Mouse (Mus musculus) forebrain, embryonic 14.5 days (tissue): ENCODE results near the gene Gstp2. TPM values are rescaled to one million over a fixed set of nuclear protein-coding genes. Genes with fewer than 3 reads are reported as not detected.

Experiments
- ATAC-seq: fragments of 200-750 bp; cut with Nextera tagmentation; 2 replicates; pipeline ENCODE4 v1.8.0; 2017; ENCODE audit warnings: mild to moderate bottlenecking, moderate library complexity
- DNase-seq: peaks from one replicate; pipeline ENCODE4 v3.0.0-alpha.2; 2015; ENCODE audit warnings: low spot score
- H3K27ac ChIP-seq: fragments of 300-500 bp; sonication (generic); 2 replicates; pipeline ENCODE4 v1.5.1; 2014; ENCODE audit warnings: low read depth, mild to moderate bottlenecking, control low read depth, low read length, moderate library complexity
- H3K27me3 ChIP-seq: fragments of 300-500 bp; sonication (generic); replicated peaks from 2 replicates; pipeline ENCODE4 v1.6.1; 2014; ENCODE audit warnings: low read length, control low read depth, mixed read lengths; ENCODE audit not compliant: control insufficient read depth, insufficient read depth
- H3K36me3 ChIP-seq: fragments of 300-500 bp; sonication (generic); 2 replicates; pipeline ENCODE4 v1.6.1; 2014; ENCODE audit warnings: low read length, control low read depth; ENCODE audit not compliant: control insufficient read depth, insufficient read depth
- H3K4me1 ChIP-seq: fragments of 300-500 bp; sonication (generic); 2 replicates; pipeline ENCODE4 v1.6.1; 2014; ENCODE audit warnings: antibody characterized with exemption, low read length, control low read depth; ENCODE audit not compliant: control insufficient read depth, insufficient read depth
- H3K4me2 ChIP-seq: fragments of 300-500 bp; sonication (generic); 2 replicates; pipeline ENCODE4 v1.6.1; 2014; ENCODE audit warnings: mild to moderate bottlenecking, control low read depth, low read length
- H3K4me3 ChIP-seq: fragments of 300-500 bp; sonication (generic); 2 replicates; pipeline ENCODE4 v1.5.1; 2014; ENCODE audit warnings: low read depth, low read length, control low read depth
- H3K9ac ChIP-seq: fragments of 300-500 bp; sonication (generic); 2 replicates; pipeline ENCODE4 v1.6.1; 2014; ENCODE audit warnings: mild to moderate bottlenecking, low read length, control low read depth, moderate library complexity
- H3K9me3 ChIP-seq: fragments of 300-500 bp; sonication (generic); replicated peaks from 2 replicates; pipeline ENCODE4 v1.6.1; 2016; ENCODE audit warnings: low read length, control low read depth, mixed read lengths; ENCODE audit not compliant: control insufficient read depth
- WGBS: fragments of 180-500 bp; shearing (Covaris S2); extraction: QIAGEN DNeasy Blood & Tissue Kit; methylation state at CpG from one replicate; pipeline ENCODE4 v1.1.7; 2014; 5-methylcytosine and 5-hydroxymethylcytosine counted together
- polyA plus RNA-seq: library from polyadenylated mRNA; unstranded; fragments of >200 nt; fragmentation: Nextera tagmentation; extraction: Ambion mirVana; gene quantifications from 2 replicates; pipeline ENCODE4 v1.2.1, GENCODE M21; 2014

Gstp2 gene
- polyA plus RNA-seq, 1 experiment from 2014 or later: 1.2 TPM

- no peaks in the 10 kb centered on the region for H3K27me3 ChIP-seq
- WGBS: 84% methylated on average over 5 of the region's 5 CpGs
- no peak overlapping the region for H3K4me3 ChIP-seq
- H3K4me2 ChIP-seq: no peak overlapping the region
- H3K9me3 ChIP-seq: no peaks in the 10 kb centered on the region
- no peaks in the 10 kb centered on the region for H3K4me1 ChIP-seq
- DNase-seq (no peak), ATAC-seq (no peak)
- no peak overlapping the region for H3K9ac ChIP-seq
- no peak overlapping the region for H3K27ac ChIP-seq
- no peaks in the 10 kb centered on the region for H3K36me3 ChIP-seq
Measured at GRCm38 (mm10) chr19:4087090-4087489, 41.3 kb upstream of the Gstp2 start.

- Histone ChIP-seq H3K27ac (no peak overlapping the region), H3K4me1 (no peaks in the 10 kb centered on the region), H3K4me2 (no peak overlapping the region), H3K4me3 (no peak overlapping the region), H3K36me3 (no peaks in the 10 kb centered on the region), H3K9ac (no peak overlapping the region), H3K27me3 (no peaks in the 10 kb centered on the region), H3K9me3 (no peaks in the 10 kb centered on the region)
- ATAC-seq (no peak), DNase-seq (no peak)
- 91% methylated on average over 15 of the region's 15 CpGs for WGBS
Measured at GRCm38 (mm10) chr19:4086156-4086555, 40.3 kb upstream of the Gstp2 start.

GRCm38 (mm10) chr19:4084984-4085383 lies 39.2 kb upstream of the Gstp2 start:
- H3K4me2 ChIP-seq: no peak overlapping the region
- H3K9me3 ChIP-seq: no peaks in the 10 kb centered on the region
- H3K27ac ChIP-seq: no peak overlapping the region
- DNase-seq (no peak), ATAC-seq (no peak)
- H3K4me3 ChIP-seq: no peak overlapping the region
- no peaks in the 10 kb centered on the region for H3K27me3 ChIP-seq
- WGBS: 75% methylated on average over 1 of the region's 1 CpGs
- no peaks in the 10 kb centered on the region for H3K4me1 ChIP-seq
- no peak overlapping the region for H3K9ac ChIP-seq
- no peaks in the 10 kb centered on the region for H3K36me3 ChIP-seq

- H3K9me3 ChIP-seq: no peaks in the 10 kb centered on the region
Measured at GRCm38 (mm10) chr19:4083826-4084225, 38.0 kb upstream of the Gstp2 start.

GRCm38 (mm10) chr19:4083316-4083715 lies 37.5 kb upstream of the Gstp2 start:
- H3K4me3 ChIP-seq: no peak overlapping the region
- H3K9ac ChIP-seq: no peak overlapping the region
- H3K4me1 ChIP-seq: no peaks in the 10 kb centered on the region
- H3K36me3 ChIP-seq: no peaks in the 10 kb centered on the region
- no peaks in the 10 kb centered on the region for H3K27me3 ChIP-seq
- ATAC-seq: no peak
- WGBS: 63% methylated on average over 7 of the region's 7 CpGs
- DNase-seq: no peak
- H3K27ac ChIP-seq: no peak overlapping the region
- no peak overlapping the region for H3K4me2 ChIP-seq
- no peaks in the 10 kb centered on the region for H3K9me3 ChIP-seq

More at GRCm38 (mm10) chr19:4083826-4084225, 38.0 kb upstream of the Gstp2 start:
- Histone ChIP-seq H3K4me1 (no peaks in the 10 kb centered on the region), H3K4me2 (no peak overlapping the region), H3K9ac (no peak overlapping the region), H3K27ac (no peak overlapping the region), H3K36me3 (no peaks in the 10 kb centered on the region), H3K27me3 (no peaks in the 10 kb centered on the region), H3K4me3 (no peak overlapping the region)
- ATAC-seq (no peak), DNase-seq (no peak)
- WGBS: 31% methylated on average over 7 of the region's 8 CpGs

- no peak for DNase-seq
- WGBS: 81% methylated on average over 11 of the region's 11 CpGs
- Histone ChIP-seq H3K27ac (no peak overlapping the region), H3K4me2 (no peak overlapping the region), H3K9me3 (no peaks in the 10 kb centered on the region), H3K27me3 (no peaks in the 10 kb centered on the region), H3K4me3 (no peak overlapping the region), H3K9ac (no peak overlapping the region), H3K4me1 (no peaks in the 10 kb centered on the region), H3K36me3 (no peaks in the 10 kb centered on the region)
- no peak for ATAC-seq
Measured at GRCm38 (mm10) chr19:4082219-4082965, 36.6 kb upstream of the Gstp2 start.

GRCm38 (mm10) chr19:4081394-4081793 lies 35.6 kb upstream of the Gstp2 start, which contains the start of gene Cabp2:
Cabp2 (plus strand) TSS chr19:4081578.
- WGBS: 60% methylated on average over 3 of the region's 3 CpGs
- no peak within 1 kb of the TSS for H3K4me2 ChIP-seq
- no peak for DNase-seq
- H3K27me3 ChIP-seq: no peaks in the 10 kb centered on the region
- H3K4me3 ChIP-seq: no peak within 1 kb of the TSS
- H3K9me3 ChIP-seq: no peaks in the 10 kb centered on the region
- ATAC-seq: no peak
- no peak within 1 kb of the TSS for H3K27ac ChIP-seq
- H3K36me3 ChIP-seq: no peaks in the 10 kb centered on the region
- H3K9ac ChIP-seq: no peak within 1 kb of the TSS
- H3K4me1 ChIP-seq: no peaks in the 10 kb centered on the region

- ATAC-seq (no peak), DNase-seq (no peak)
- Histone ChIP-seq H3K9me3 (no peaks in the 10 kb centered on the region), H3K27me3 (no peaks in the 10 kb centered on the region), H3K4me1 (no peaks in the 10 kb centered on the region), H3K4me3 (no peak overlapping the region), H3K36me3 (no peaks in the 10 kb centered on the region), H3K4me2 (no peak overlapping the region), H3K9ac (no peak overlapping the region), H3K27ac (no peak overlapping the region)
- 67% methylated on average over 8 of the region's 8 CpGs for WGBS
Measured at GRCm38 (mm10) chr19:4080511-4081009, 34.7 kb upstream of the Gstp2 start.

- DNase-seq (no peak), ATAC-seq (no peak)
- H3K4me3 ChIP-seq: no peak overlapping the region
- no peak overlapping the region for H3K27ac ChIP-seq
- H3K27me3 ChIP-seq: no peaks in the 10 kb centered on the region
- H3K9me3 ChIP-seq: no peaks in the 10 kb centered on the region
- 82% methylated on average over 1 of the region's 1 CpGs for WGBS
- no peaks in the 10 kb centered on the region for H3K4me1 ChIP-seq
- no peak overlapping the region for H3K4me2 ChIP-seq
- H3K36me3 ChIP-seq: no peaks in the 10 kb centered on the region
- no peak overlapping the region for H3K9ac ChIP-seq
Measured at GRCm38 (mm10) chr19:4079594-4079993, 33.8 kb upstream of the Gstp2 start.
